Mouse (Mus musculus) heart, postnatal 0 days (tissue): ENCODE results near the gene Rev1.

Experiments used
- CTCF ChIP-seq: IDR thresholded peaks from 2 replicates; pipeline ENCODE4 v1.5.1; 2016; ENCODE audit warnings: antibody characterized with exemption, control low read depth, low read depth
- EP300 ChIP-seq: IDR thresholded peaks from 2 replicates; pipeline ENCODE4 v1.6.1; 2016; ENCODE audit warnings: antibody characterized with exemption, low read depth

DNA sequence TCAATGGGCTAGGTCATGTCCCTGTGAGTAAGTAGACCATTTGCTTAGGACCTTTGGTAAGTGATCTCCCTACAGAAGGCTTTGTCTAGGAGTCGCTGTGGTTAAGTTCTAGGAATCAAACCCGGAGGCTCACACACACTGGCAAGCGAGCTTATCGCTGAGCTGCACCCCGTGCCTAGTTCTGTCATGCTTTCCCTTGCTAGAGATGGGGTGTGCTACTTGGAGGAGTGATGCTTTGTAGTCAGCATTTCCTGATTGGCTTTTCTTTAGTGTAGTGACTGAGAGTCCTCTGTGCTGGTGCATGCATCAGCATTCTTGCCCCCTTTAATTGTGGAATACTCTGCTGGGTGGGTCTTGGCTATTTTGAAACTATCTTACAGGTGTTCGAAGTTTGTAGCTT, 118.0 kb downstream of the Rev1 start:
- TF ChIP-seq CTCF, result no peak
- no peak for TF ChIP-seq EP300
